Mouse (Mus musculus) lung, adult 18-20 months (tissue): ENCODE results near the gene Usp17le.
"Not testable (repeated sequence)": the region's sequence is repeated elsewhere in the genome, so short reads cannot be mapped to it uniquely, and the experiment has no call there.

Experiments used
- DNase-seq, 2 experiments: peaks; one replicate each; pipeline ENCODE4 v3.0.0; 2022; ENCODE audit warnings: mixed read lengths in 2 of 2

Usp17le gene

DNA sequence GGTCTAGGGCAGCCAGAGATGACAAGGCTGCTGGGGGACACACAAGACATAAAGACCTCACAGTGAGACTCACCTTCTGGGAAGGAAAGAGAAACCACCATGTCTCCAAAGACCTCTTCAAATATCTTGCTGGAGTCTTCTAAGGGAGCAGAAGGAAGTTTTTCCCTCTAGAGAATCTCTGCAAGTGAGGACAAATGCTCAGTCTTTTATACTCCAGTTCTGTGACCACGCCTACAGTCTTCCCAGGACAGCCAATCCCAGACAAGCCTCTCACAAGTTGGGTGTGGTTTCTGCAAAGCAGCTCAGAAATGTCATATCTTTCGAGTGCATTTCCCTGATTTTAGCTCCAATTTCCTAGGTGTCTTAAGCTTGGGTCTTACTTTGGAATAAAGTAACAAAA, at the start of gene Usp17le:
Usp17le (minus strand) TSS at position 101 of the 400 bp plus-strand sequence.
- not testable (repeated sequence) for DNase-seq

DNA sequence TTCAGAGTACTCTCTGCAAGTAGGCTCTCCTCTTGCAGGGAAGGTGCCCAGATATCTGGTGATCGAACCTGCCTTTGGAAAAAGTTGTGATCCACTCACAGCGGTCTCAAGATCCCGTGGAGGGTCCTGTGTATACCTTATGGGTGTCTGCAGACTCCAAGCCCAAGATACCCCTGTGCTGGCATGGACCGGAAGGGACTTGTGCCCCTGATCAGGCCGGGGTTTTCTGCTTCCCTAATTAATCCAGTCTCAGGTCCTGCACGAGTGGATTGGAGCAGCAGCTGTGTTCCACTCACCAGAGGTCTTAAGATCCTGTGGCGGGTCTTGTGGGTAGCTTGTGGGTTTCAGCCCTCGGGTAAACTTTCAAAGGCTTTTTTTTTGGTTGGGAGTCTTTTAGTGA, 33.1 kb upstream of the Usp17le start:
- DNase-seq = not testable (repeated sequence)

DNA sequence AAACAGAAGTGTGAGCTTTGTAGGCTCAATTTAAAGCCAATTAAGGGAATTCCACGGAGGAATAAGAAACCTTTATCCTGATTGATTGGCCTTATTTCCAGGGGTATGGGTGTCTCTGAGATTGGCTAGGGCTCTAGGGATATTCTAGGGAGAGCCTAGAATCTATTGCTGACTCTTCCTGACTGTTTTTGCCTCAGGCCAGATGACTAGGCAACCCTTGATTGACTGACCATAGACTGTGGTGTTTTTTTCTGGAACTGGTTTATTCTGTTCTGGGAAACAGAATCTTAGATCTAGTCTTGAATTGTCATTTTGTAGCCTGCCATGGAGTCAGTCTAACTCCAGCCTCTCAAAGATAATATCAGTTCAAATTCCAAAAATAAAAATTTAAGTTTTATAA, 13.5 kb upstream of the Usp17le start:
- no peak for DNase-seq
